ENCODE assay signal across 19 mouse cellular contexts in genomic region chr15:81103500-81103899, GRCm38 (mm10).
DNase-seq lines count a peak whose midpoint lies in the region; ATAC-seq and TF ChIP-seq lines count a peak whose summit lies in the region.
"Had no signal": no experiment of that assay in that cellular context is flagged by ENCODE, and none has a peak within 500 bp of the region (broad histone marks: within the 10 kb centered on the region; RNA-seq: fewer than 3 reads in every experiment).

No protein-coding gene starts in this region.

- no peaks in the 10 kb centered on the region for H3K9me3 ChIP-seq in kidney, postnatal 0 days (replicated peaks; ENCODE audit: low read length)
- H3K9me3 ChIP-seq in hindbrain, postnatal 0 days (ENCODE audit: low read length): no peaks in the 10 kb centered on the region
- no peaks in the 10 kb centered on the region for H3K9me3 ChIP-seq in forebrain, embryonic 12.5 days
- H3K9me3 ChIP-seq: embryonic facial prominence, embryonic 13.5 days; forebrain, embryonic 10.5 days; hindbrain, embryonic 13.5 days had no signal

- peak overlapping the region; percentile 16; the same call in 1 of the 2 replicates for H3K4me2 ChIP-seq in kidney, postnatal 0 days (ENCODE audit: low read length)
- no peak overlapping the region for H3K4me2 ChIP-seq in hindbrain, postnatal 0 days (ENCODE audit: low read depth, low read length)
- no peak overlapping the region for H3K4me2 ChIP-seq in forebrain, embryonic 12.5 days
- H3K4me2 ChIP-seq: embryonic facial prominence, embryonic 13.5 days; hindbrain, embryonic 13.5 days; midbrain, embryonic 11.5 days had no signal

- H3K4me1 ChIP-seq in kidney, postnatal 0 days (replicated peaks; ENCODE audit: insufficient read depth, low read length): peaks cover 10% of the 10 kb centered on the region
- peaks cover 20% of the 10 kb centered on the region for H3K4me1 ChIP-seq in thymus, adult 2 months (replicated peaks; ENCODE audit: control insufficient read depth, insufficient read depth, low read length)
- peaks cover 12% of the 10 kb centered on the region; the same call in 1 of the 2 replicates for H3K4me1 ChIP-seq in hindbrain, postnatal 0 days (ENCODE audit: insufficient read depth, low read length)
- H3K4me1 ChIP-seq in forebrain, embryonic 12.5 days: peaks cover 42% of the 10 kb centered on the region

- no peak overlapping the region for H3K9ac ChIP-seq in kidney, postnatal 0 days (ENCODE audit: low read depth, low read length)
- H3K9ac ChIP-seq in hindbrain, postnatal 0 days (replicated peaks; ENCODE audit: low read length): no peak overlapping the region
- no peak overlapping the region for H3K9ac ChIP-seq in forebrain, embryonic 12.5 days
- H3K9ac ChIP-seq: embryonic facial prominence, embryonic 13.5 days; hindbrain, embryonic 13.5 days had no signal

- no peak for TF ChIP-seq POLR2A in thymus, adult 2 months (IDR thresholded peaks at IDR 0.05; ENCODE audit: control insufficient read depth, extremely low read depth, insufficient read depth, low read length, poor library complexity)

- no peaks in the 10 kb centered on the region for H3K36me3 ChIP-seq in kidney, postnatal 0 days (ENCODE audit: insufficient read depth, low read length)
- no peaks in the 10 kb centered on the region for H3K36me3 ChIP-seq in thymus, adult 2 months (ENCODE audit: control insufficient read depth, insufficient read depth, low read length)
- no peaks in the 10 kb centered on the region for H3K36me3 ChIP-seq in hindbrain, postnatal 0 days (ENCODE audit: insufficient read depth, low read length)
- no peaks in the 10 kb centered on the region for H3K36me3 ChIP-seq in forebrain, embryonic 12.5 days (replicated peaks)
- H3K36me3 ChIP-seq: embryonic facial prominence, embryonic 13.5 days; forebrain, embryonic 10.5 days; hindbrain, embryonic 13.5 days had no signal

- no peaks in the 10 kb centered on the region for H3K27me3 ChIP-seq in kidney, postnatal 0 days (ENCODE audit: insufficient read depth, low read length)
- H3K27me3 ChIP-seq in thymus, adult 2 months (ENCODE audit: control insufficient read depth, insufficient read depth, low read length): no peaks in the 10 kb centered on the region
- no peaks in the 10 kb centered on the region for H3K27me3 ChIP-seq in hindbrain, postnatal 0 days (ENCODE audit: insufficient read depth, low read length)
- no peaks in the 10 kb centered on the region for H3K27me3 ChIP-seq in forebrain, embryonic 12.5 days
- H3K27me3 ChIP-seq: embryonic facial prominence, embryonic 13.5 days; hindbrain, embryonic 13.5 days had no signal

- no peak overlapping the region for H3K27ac ChIP-seq in kidney, postnatal 0 days
- H3K27ac ChIP-seq in thymus, adult 2 months (ENCODE audit: control insufficient read depth, insufficient read depth, low read length): no peak overlapping the region
- no peak overlapping the region for H3K27ac ChIP-seq in hindbrain, postnatal 0 days
- no peak overlapping the region for H3K27ac ChIP-seq in forebrain, embryonic 12.5 days
- H3K27ac ChIP-seq: embryonic facial prominence, embryonic 13.5 days; forebrain, embryonic 10.5 days; hindbrain, embryonic 13.5 days had no signal

- no peak for ATAC-seq in kidney, postnatal 0 days (replicated peaks; ENCODE audit: low FRiP score, low read depth)
- no peak for ATAC-seq in hindbrain, postnatal 0 days
- ATAC-seq in forebrain, embryonic 12.5 days (ENCODE audit: low FRiP score): no peak
- ATAC-seq: CD4-positive, CD25-positive, alpha-beta regulatory T cell, adult 4 months; intestine, postnatal 0 days had no signal

- DNase-seq in kidney, postnatal 0 days (ENCODE audit: low spot score): no peak
- DNase-seq in kidney, adult 8-10 months: no peak
- DNase-seq in thymus, adult 2 months: no peak
- no peak for DNase-seq in thymus, adult 18-20 months
- peak; percentile 54 for DNase-seq in brain, adult 2 months (ENCODE audit: low read depth, low spot score)
- DNase-seq in hindbrain, postnatal 0 days (ENCODE audit: low spot score): no peak
- DNase-seq: adrenal gland, postnatal 10 days; cerebellum, adult 18-20 months; heart, postnatal 14 days; kidney, postnatal 14 days; spleen, adult 18-20 months; thymus, postnatal 25 days had no signal

- H3K4me3 ChIP-seq in kidney, postnatal 0 days (replicated peaks; ENCODE audit: low read depth, low read length): no peak overlapping the region
- H3K4me3 ChIP-seq in thymus, adult 2 months (ENCODE audit: control insufficient read depth, insufficient read depth, low read length): peak overlapping the region; percentile 23; the same call in 1 of the 2 replicates
- H3K4me3 ChIP-seq in hindbrain, postnatal 0 days (ENCODE audit: low read length): no peak overlapping the region
- H3K4me3 ChIP-seq in forebrain, embryonic 12.5 days (replicated peaks): no peak overlapping the region
- H3K4me3 ChIP-seq: embryonic facial prominence, embryonic 13.5 days; forebrain, embryonic 10.5 days; hindbrain, embryonic 13.5 days had no signal

- WGBS in kidney, postnatal 0 days: 80% methylated on average over 3 of the region's 3 CpGs
- WGBS in thymus, adult 2 months: 97% methylated on average over 3 of the region's 3 CpGs
- 76% methylated on average over 3 of the region's 3 CpGs for WGBS in hindbrain, postnatal 0 days
- 79% methylated on average over 3 of the region's 3 CpGs for WGBS in forebrain, embryonic 12.5 days

- no peak for TF ChIP-seq CTCF in kidney, postnatal 0 days (IDR thresholded peaks at IDR 0.05; ENCODE audit: low read depth)
- TF ChIP-seq CTCF in thymus, adult 2 months (IDR thresholded peaks at IDR 0.05; ENCODE audit: borderline replicate concordance, control insufficient read depth, extremely low read depth, insufficient read depth, low read length, poor library complexity): no peak
- TF ChIP-seq CTCF in hindbrain, postnatal 0 days (IDR thresholded peaks at IDR 0.05; ENCODE audit: low read depth): no peak
